Mouse (Mus musculus) heart, embryonic 13.5 days (tissue): Measurements from ENCODE around the gene Svs1. TPM values are rescaled to one million over a fixed set of nuclear protein-coding genes. Genes with fewer than 3 reads are reported as not detected.
A peak's percentile ranks its signal among the peaks of the same experiment; 100 is the strongest.

Source experiments
- ATAC-seq: fragments of 200-750 bp; cut with Nextera tagmentation; 2 replicates; pipeline ENCODE4 v1.8.0; 2017; ENCODE audit warnings: moderate TSS enrichment; ENCODE audit not compliant: insufficient number of reproducible peaks, low FRiP score, low TSS enrichment; ENCODE audit errors: extremely low read depth
- H3K27ac ChIP-seq: fragments of 300-500 bp; sonication (generic); replicated peaks from 2 replicates; pipeline ENCODE4 v1.5.1; 2015; ENCODE audit warnings: moderate library complexity, mild to moderate bottlenecking, inconsistent platforms
- H3K27me3 ChIP-seq: fragments of 300-500 bp; sonication (generic); replicated peaks from 2 replicates; pipeline ENCODE4 v1.6.1; 2015; ENCODE audit warnings: mild to moderate bottlenecking, inconsistent platforms
- H3K36me3 ChIP-seq: fragments of 300-500 bp; sonication (generic); 2 replicates; pipeline ENCODE4 v1.6.1; 2015; ENCODE audit warnings: mild to moderate bottlenecking, inconsistent platforms
- H3K4me1 ChIP-seq: fragments of 300-500 bp; sonication (generic); 2 replicates; pipeline ENCODE4 v1.6.1; 2015; ENCODE audit warnings: inconsistent platforms
- H3K4me2 ChIP-seq: fragments of 300-500 bp; sonication (generic); 2 replicates; pipeline ENCODE4 v1.6.1; 2015; ENCODE audit warnings: inconsistent platforms, mild to moderate bottlenecking, moderate library complexity
- H3K4me3 ChIP-seq: fragments of 300-500 bp; sonication (generic); 2 replicates; pipeline ENCODE4 v1.5.1; 2015; ENCODE audit warnings: moderate library complexity, mild to moderate bottlenecking, inconsistent platforms
- H3K9ac ChIP-seq: fragments of 300-500 bp; sonication (generic); 2 replicates; pipeline ENCODE4 v1.6.1; 2015; ENCODE audit warnings: inconsistent platforms, mild to moderate bottlenecking, moderate library complexity
- H3K9me3 ChIP-seq: fragments of 300-500 bp; sonication (generic); 2 replicates; pipeline ENCODE4 v1.6.1; 2016; ENCODE audit warnings: inconsistent platforms
- WGBS: fragments of 180-500 bp; shearing (Covaris S2); methylation state at CpG from one replicate; pipeline ENCODE4 v1.1.7; 2015; ENCODE audit warnings: mixed read lengths; 5-methylcytosine and 5-hydroxymethylcytosine counted together
- polyA plus RNA-seq: library from polyadenylated mRNA; unstranded; fragments of >200 nt; fragmentation: Nextera tagmentation; extraction: Ambion mirVana; gene quantifications from 2 replicates; pipeline ENCODE4 v1.2.1, GENCODE M21; 2015

Svs1 gene
- polyA plus RNA-seq, 1 experiment from 2014 or later, result not detected

DNA sequence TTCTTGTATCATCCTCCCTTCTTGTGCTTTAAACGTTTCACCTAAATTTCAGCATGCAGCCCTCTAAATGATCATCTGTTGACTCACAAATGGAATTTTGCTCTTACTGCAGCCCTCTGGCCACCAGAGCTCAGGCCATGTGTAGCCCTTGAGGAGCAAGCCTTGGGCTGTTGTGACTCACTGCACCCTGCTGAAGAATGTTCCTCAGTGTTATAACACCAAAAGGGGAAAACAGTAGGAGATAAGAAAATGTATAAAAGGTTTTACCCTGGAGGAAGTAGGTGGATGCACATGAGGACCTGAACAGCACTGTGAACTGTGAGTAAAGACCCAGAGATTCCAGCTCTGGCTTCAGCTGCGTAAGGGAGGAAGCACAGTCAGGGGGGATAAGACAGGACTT, 12.0 kb upstream of the Svs1 start, which contains the start of gene Doxl2:
Gene Doxl2 (plus strand): TSS at position 301 of the 400 bp plus-strand sequence.
- WGBS, result 63% methylated on average over 2 of the region's 2 CpGs
- ATAC-seq, result no peak

GRCm38 (mm10) chr6:48979616-48980015, 7.0 kb upstream of the Svs1 start:
- Histone ChIP-seq H3K9ac (no peak overlapping the region), H3K36me3 (no peaks in the 10 kb centered on the region), H3K27me3 (no peaks in the 10 kb centered on the region), H3K4me2 (no peak overlapping the region), H3K27ac (no peak overlapping the region), H3K9me3 (no peaks in the 10 kb centered on the region), H3K4me1 (no peaks in the 10 kb centered on the region), H3K4me3 (no peak overlapping the region)
- 41% methylated on average over 1 of the region's 1 CpGs for WGBS
- ATAC-seq, result no peak

More for the DNA sequence above, 12.0 kb upstream of the Svs1 start, which contains the start of gene Doxl2:
- H3K9ac ChIP-seq, result no peak within 1 kb of the TSS
- H3K36me3 ChIP-seq, result no peaks in the 10 kb centered on the region
- H3K4me2 ChIP-seq, result no peak within 1 kb of the TSS
- H3K27me3 ChIP-seq, result no peaks in the 10 kb centered on the region
- no peaks in the 10 kb centered on the region for H3K4me1 ChIP-seq
- no peak within 1 kb of the TSS for H3K27ac ChIP-seq
- H3K9me3 ChIP-seq, result no peaks in the 10 kb centered on the region
- H3K4me3 ChIP-seq, result no peak within 1 kb of the TSS

GRCm38 (mm10) chr6:48982305-48982704, 4.4 kb upstream of the Svs1 start:
- WGBS, result 53% methylated on average over 3 of the region's 3 CpGs
- Histone ChIP-seq H3K9me3 (no peaks in the 10 kb centered on the region), H3K36me3 (no peaks in the 10 kb centered on the region), H3K9ac (no peak overlapping the region), H3K27me3 (no peaks in the 10 kb centered on the region), H3K4me3 (no peak overlapping the region), H3K4me1 (no peaks in the 10 kb centered on the region), H3K27ac (no peak overlapping the region), H3K4me2 (no peak overlapping the region)
- no peak for ATAC-seq

GRCm38 (mm10) chr6:48989971-48990370, 3.3 kb downstream of the Svs1 start:
- H3K4me3 ChIP-seq, result no peak overlapping the region
- no peaks in the 10 kb centered on the region for H3K9me3 ChIP-seq
- H3K9ac ChIP-seq, result no peak overlapping the region
- H3K27ac ChIP-seq, result no peak overlapping the region
- 77% methylated on average over 5 of the region's 5 CpGs for WGBS
- no peak overlapping the region for H3K4me2 ChIP-seq
- no peaks in the 10 kb centered on the region for H3K36me3 ChIP-seq
- H3K4me1 ChIP-seq, result no peaks in the 10 kb centered on the region
- ATAC-seq, result no peak
- no peaks in the 10 kb centered on the region for H3K27me3 ChIP-seq

GRCm38 (mm10) chr6:48991991-48992390, 5.3 kb downstream of the Svs1 start:
- WGBS, result 66% methylated on average over 4 of the region's 4 CpGs
- no peaks in the 10 kb centered on the region for H3K9me3 ChIP-seq
- no peak overlapping the region for H3K4me3 ChIP-seq
- no peaks in the 10 kb centered on the region for H3K4me1 ChIP-seq
- H3K9ac ChIP-seq, result no peak overlapping the region
- no peak for ATAC-seq
- H3K27me3 ChIP-seq, result no peaks in the 10 kb centered on the region
- no peak overlapping the region for H3K27ac ChIP-seq
- no peaks in the 10 kb centered on the region for H3K36me3 ChIP-seq
- no peak overlapping the region for H3K4me2 ChIP-seq

DNA sequence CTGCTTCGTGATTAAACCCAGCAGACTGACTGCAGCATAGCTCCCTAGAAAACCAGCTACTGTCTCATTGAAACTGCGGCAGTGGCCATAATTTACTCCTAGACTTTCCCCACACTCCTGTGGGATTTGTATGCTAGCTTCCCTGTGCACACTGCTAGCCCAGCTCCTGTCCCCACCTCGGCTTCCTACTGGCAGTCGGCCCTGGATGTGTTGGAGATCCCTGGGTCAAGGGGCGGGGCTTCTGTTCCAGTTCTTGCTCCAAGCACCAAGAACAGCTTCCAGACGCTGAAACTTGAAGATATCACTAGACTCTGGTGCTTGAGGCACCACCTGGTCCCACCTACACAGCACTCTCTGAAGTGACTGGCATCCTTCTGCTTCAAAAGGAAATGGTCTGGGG, 11.5 kb downstream of the Svs1 start:
- H3K27ac ChIP-seq, result no peak overlapping the region
- WGBS, result 49% methylated on average over 6 of the region's 6 CpGs
- H3K27me3 ChIP-seq, result no peaks in the 10 kb centered on the region

DNA sequence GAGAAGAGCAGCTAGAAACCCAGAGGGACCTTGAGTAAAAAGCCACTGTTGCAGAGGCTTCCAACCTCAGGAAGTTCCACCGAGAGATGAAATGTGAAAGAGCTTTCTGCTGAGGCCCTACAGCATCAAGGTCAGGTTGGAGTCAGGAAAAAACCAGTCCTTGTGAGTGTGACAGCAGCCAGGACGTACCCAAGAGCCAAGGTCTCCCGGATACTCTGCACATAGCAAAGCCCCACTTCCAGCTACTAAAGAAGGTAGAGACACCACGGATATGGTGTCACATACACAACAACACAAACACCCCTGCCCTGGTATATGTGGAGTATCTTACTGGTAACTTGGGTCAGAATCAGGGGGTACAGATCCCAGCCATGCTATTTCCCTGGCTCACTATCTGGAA, 12.1 kb downstream of the Svs1 start:
- no peaks in the 10 kb centered on the region for H3K36me3 ChIP-seq
- no peak overlapping the region for H3K27ac ChIP-seq
- H3K9ac ChIP-seq, result no peak overlapping the region
- H3K27me3 ChIP-seq, result no peaks in the 10 kb centered on the region
- no peak overlapping the region for H3K4me2 ChIP-seq
- ATAC-seq, result no peak
- H3K4me1 ChIP-seq, result no peaks in the 10 kb centered on the region
- no peak overlapping the region for H3K4me3 ChIP-seq
- no peaks in the 10 kb centered on the region for H3K9me3 ChIP-seq
- WGBS, result 70% methylated on average over 4 of the region's 4 CpGs

More for the DNA sequence above, 11.5 kb downstream of the Svs1 start:
- Histone ChIP-seq H3K4me2 (no peak overlapping the region), H3K9me3 (no peaks in the 10 kb centered on the region), H3K4me3 (no peak overlapping the region), H3K9ac (no peak overlapping the region), H3K36me3 (no peaks in the 10 kb centered on the region), H3K4me1 (no peaks in the 10 kb centered on the region)
- no peak for ATAC-seq

GRCm38 (mm10) chr6:49003381-49003780, 16.7 kb downstream of the Svs1 start:
- ATAC-seq, result no peak; the same call in 1 of the 2 replicates

DNA sequence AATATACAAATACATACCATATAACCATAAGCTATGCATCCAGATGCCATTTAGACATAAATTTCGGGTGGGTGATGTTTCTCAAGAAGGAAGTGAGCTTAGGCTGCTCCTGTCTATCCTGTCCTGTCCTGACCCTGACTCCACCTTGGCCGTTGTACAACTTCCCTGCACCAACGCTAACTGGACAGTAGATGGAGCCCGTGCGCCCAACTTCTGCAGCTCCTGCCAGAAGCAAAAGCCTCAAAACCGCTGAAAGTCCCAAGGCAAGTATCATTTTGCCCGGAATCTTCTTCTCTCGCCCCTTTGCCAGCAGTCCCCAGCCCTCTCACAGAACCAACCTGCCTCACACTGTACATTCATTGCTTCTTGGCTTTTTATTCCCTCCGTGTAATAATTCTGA, 21.3 kb downstream of the Svs1 start:
- H3K9me3 ChIP-seq, result 0 out of 2 replicates have a peak, but pooled peaks cover 4% of the 10 kb centered on the region
- peaks cover 8% of the 10 kb centered on the region for H3K4me1 ChIP-seq
- no peaks in the 10 kb centered on the region for H3K27me3 ChIP-seq
- peak overlapping the region; percentile 52 for H3K4me3 ChIP-seq
- peak overlapping the region; percentile 78 for H3K9ac ChIP-seq
- H3K36me3 ChIP-seq, result no peaks in the 10 kb centered on the region
- H3K4me2 ChIP-seq, result peak overlapping the region; percentile 73
- H3K27ac ChIP-seq, result no peak overlapping the region
- ATAC-seq, result no peak
- under 1% methylated on average over 9 of the region's 9 CpGs for WGBS

More at GRCm38 (mm10) chr6:49003381-49003780, 16.7 kb downstream of the Svs1 start:
- Histone ChIP-seq H3K4me1 (peaks cover 3% of the 10 kb centered on the region), H3K4me2 (no peak overlapping the region), H3K27ac (no peak overlapping the region), H3K9me3 (no peaks in the 10 kb centered on the region), H3K4me3 (no peak overlapping the region), H3K36me3 (no peaks in the 10 kb centered on the region), H3K9ac (no peak overlapping the region), H3K27me3 (no peaks in the 10 kb centered on the region)
- WGBS, result 36% methylated on average over 4 of the region's 4 CpGs

DNA sequence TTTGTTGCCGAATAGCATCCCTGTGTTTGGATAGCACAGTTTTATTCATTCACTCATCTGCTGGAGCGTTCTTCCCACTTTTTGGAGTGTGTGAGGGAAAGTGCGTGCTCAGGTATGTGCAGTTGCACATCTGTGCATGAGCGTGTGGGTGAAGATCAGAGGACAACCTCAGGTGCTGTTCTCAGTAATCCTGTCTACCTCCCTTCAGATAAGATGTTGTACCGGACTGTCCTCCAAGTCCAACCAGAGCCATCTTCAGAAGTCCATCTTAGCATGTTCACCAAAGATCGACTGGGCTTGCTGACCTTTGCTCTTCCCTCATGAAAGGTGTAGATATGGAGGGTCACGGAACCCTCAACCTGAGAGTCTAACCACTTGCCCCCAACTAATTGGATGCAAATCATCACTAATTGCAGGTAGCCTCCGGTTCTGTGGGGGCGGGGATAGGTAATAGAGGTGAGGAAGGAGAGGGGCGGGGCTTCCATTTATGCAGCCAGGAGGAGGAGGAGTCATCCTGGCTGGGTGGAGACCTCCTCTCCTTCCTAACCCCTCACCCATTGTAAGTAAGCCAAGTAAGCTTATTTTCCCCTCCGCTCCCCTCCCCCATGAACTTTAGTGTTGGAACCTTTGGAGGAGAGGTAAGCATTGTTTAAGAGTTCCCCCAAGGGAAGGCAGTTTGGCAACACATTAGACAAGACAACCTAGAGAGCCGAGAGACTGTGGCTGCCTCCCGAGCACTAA, 21.9 kb downstream of the Svs1 start:
- Histone ChIP-seq H3K4me3 (peak overlapping the region; percentile 52), H3K27me3 (no peaks in the 10 kb centered on the region), H3K27ac (no peak overlapping the region), H3K9me3 (0 out of 2 replicates have a peak, but pooled peaks cover 4% of the 10 kb centered on the region), H3K36me3 (no peaks in the 10 kb centered on the region), H3K9ac (peak overlapping the region; percentile 78), H3K4me2 (peak overlapping the region; percentile 73), H3K4me1 (peaks cover 8% of the 10 kb centered on the region)
- ATAC-seq, result no peak
- WGBS, result 19% methylated on average over 13 of the region's 13 CpGs

DNA sequence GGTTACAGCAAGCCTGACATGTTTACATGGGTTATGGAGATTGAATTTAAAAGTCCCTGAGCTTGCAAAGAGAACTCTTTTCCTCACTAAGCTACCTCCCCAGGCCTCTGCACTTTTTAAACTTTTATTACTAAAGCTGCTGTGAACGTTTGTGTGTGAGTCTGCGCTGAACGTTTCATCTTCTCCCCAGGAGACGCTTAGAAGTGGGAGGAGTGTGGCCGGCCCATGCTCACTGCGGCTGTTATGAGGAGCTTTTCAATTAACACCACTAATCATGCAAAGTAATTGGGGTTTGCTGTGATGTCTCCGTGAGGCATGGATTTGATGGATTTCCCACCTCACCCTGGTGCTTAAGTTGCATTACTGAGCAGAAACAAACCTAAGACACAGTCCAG, 22.5 kb downstream of the Svs1 start:
- H3K36me3 ChIP-seq, result no peaks in the 10 kb centered on the region
- no peak for ATAC-seq

DNA sequence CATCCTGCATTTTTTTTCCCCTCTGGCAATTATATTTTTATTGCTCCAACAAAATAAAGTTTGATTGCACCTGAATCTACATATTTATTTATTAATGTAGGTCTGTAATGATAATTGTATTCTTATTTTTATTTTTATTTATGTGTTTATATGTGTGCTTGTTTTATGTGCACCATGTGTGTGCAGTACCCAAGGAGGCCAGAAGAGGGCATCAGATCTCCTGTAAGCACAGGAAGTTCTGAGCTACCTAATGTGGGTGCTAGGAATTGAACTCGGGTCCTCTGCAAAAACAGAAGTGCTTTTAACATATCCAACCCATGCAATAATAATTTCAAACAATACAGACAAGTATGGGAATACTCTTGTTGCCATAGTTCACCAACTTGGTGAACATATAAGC, 23.0 kb downstream of the Svs1 start:
- no peak for ATAC-seq
- WGBS, result 65% methylated on average over 1 of the region's 1 CpGs
- Histone ChIP-seq H3K4me1 (peaks cover 8% of the 10 kb centered on the region), H3K4me3 (no peak overlapping the region), H3K4me2 (no peak overlapping the region), H3K9me3 (0 out of 2 replicates have a peak, but pooled peaks cover 4% of the 10 kb centered on the region), H3K27me3 (no peaks in the 10 kb centered on the region), H3K9ac (no peak overlapping the region), H3K27ac (no peak overlapping the region), H3K36me3 (no peaks in the 10 kb centered on the region)

More for the DNA sequence above, 22.5 kb downstream of the Svs1 start:
- peaks cover 8% of the 10 kb centered on the region for H3K4me1 ChIP-seq
- 23% methylated on average over 7 of the region's 7 CpGs for WGBS
- no peaks in the 10 kb centered on the region for H3K27me3 ChIP-seq
- H3K9me3 ChIP-seq, result 0 out of 2 replicates have a peak, but pooled peaks cover 4% of the 10 kb centered on the region
- H3K27ac ChIP-seq, result no peak overlapping the region
- H3K9ac ChIP-seq, result no peak overlapping the region
- H3K4me2 ChIP-seq, result peak overlapping the region; percentile 73
- H3K4me3 ChIP-seq, result peak overlapping the region; percentile 52; the same call in 1 of the 2 replicates
